Mouse (Mus musculus) adrenal gland, adult 18-20 months (tissue): ENCODE results near the gene Igf2. TPM values are rescaled to one million over a fixed set of nuclear protein-coding genes. Genes with fewer than 3 reads are reported as not detected.
A peak's percentile ranks its signal among the peaks of the same experiment; 100 is the strongest.

ENCODE experiments used
- DNase-seq, 2 experiments: peaks; one replicate each; pipeline ENCODE4 v3.0.0; 2021 to 2022; ENCODE audit warnings: low spot score in 2 of 2
- long read RNA-seq, 2 experiments: library from polyadenylated mRNA; stranded (forward); transcript quantifications; one replicate each; pipeline ENCODE4 v2.0.0; 2021
- total RNA-seq, 2 experiments: library from RNA; stranded (reverse); gene quantifications; 1 replicate in 1 of 2; 2 replicates in 1 of 2; pipeline ENCODE4 v1.2.3; 2021

The Igf2 gene
- total RNA-seq = 10 to 100 TPM; 15.2 to 22.1 TPM
- long read RNA-seq, experiment 1, partial matches to known transcripts = 1 of 1 reads
- long read RNA-seq, experiment 1, other reads (novel, unspliced or antisense) = 0 of 1 reads
- long read RNA-seq, experiment 2, partial matches to known transcripts = 1 of 1 reads
- long read RNA-seq, experiment 2, other reads (novel, unspliced or antisense) = 0 of 1 reads

DNA sequence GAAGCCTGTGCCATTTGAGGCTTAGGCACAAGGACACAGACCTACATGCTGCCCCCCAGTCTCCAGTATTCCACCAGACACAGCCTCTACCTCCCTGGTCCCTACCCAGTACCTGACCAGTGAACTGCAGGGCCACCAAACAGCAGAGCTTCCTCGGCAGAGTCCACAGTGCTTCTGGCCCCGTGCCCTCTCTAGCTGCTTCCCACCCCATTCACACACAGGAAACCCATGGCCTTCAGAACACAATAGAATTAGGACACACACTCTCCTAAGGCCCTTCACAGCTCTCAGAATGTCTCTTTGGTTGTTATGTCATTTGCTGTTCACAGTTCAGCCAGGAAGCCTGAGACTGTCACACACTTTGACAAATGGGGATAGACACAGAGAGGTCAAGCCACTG is at the start of gene Igf2:
TSS of gene Igf2 (minus strand) at position 158 of the 400 bp plus-strand sequence.
- no peak for DNase-seq

GRCm38 (mm10) chr7:142714783-142715498 is 48.3 kb upstream of the Igf2 start:
- DNase-seq = peak; percentile 30 to 34

GRCm38 (mm10) chr7:142706873-142707272 is 40.3 kb upstream of the Igf2 start:
- DNase-seq = no peak

GRCm38 (mm10) chr7:142699334-142699860 is 32.8 kb upstream of the Igf2 start:
- DNase-seq = no peak

DNA sequence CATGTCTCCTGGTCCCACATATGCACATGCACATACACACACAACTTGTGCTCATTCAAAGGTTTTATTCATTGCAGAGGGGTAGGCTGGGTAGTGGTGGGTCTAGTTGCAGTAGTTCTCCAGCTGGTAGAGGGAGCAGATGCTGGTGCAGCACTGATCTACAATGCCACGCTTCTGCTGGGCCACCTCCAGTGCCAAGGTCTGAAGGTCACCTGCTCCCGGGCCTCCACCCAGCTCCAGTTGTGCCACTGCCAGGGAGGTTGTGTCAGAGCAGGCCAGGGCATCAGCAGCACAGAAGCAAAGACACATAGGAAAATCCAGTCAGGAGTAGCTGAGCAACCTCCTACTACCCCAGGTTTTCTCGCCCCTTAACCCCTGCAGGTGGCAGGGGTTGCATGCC is 12.0 kb upstream of the Igf2 start:
- DNase-seq = no peak

- DNase-seq = peak in 1 of 2 experiments; percentile 49
Measured at GRCm38 (mm10) chr7:142675644-142676043, 9.0 kb upstream of the Igf2 start.

DNA sequence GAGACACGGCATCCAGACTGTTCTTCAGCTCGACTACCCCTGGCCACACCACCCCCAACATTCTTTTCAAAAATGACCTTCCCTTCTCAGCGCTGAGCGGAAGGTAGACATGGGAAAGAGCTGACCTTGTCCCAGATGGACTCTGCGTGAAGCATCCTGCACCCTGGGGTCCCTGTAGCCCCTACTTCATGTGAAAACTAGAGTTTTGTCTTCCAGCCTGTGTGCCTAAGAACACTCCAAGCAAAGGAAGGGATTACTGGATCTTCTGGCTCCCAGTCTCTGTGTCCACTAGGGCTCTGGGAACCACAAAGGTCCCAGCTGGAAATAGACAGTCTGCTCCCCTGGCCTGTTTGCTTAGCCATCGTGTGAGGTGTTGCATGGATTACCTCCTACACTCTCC is 8.5 kb upstream of the Igf2 start:
- no peak for DNase-seq

DNA sequence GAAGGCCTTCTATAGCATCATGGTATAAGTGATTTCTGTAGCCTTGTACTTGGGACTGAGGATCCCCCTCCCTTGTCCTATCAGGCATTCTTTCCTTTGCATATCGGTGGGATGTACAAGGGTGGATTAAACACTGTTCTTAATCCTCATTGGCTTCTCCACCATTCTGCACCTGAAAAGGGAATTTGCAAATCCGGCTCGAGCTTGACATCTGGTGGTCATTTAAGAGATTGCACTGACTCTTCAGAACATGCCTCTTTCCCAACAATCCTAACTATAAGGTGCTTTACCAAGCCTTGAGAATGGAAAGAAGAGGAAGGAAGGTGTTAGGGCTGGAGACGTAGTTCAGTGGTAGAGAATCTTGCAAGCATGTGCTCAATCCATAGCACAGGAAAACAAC is 5.5 kb upstream of the Igf2 start:
- peak in 1 of 2 experiments; percentile 42 for DNase-seq

GRCm38 (mm10) chr7:142671067-142671466 is 4.5 kb upstream of the Igf2 start:
- DNase-seq = no peak

DNA sequence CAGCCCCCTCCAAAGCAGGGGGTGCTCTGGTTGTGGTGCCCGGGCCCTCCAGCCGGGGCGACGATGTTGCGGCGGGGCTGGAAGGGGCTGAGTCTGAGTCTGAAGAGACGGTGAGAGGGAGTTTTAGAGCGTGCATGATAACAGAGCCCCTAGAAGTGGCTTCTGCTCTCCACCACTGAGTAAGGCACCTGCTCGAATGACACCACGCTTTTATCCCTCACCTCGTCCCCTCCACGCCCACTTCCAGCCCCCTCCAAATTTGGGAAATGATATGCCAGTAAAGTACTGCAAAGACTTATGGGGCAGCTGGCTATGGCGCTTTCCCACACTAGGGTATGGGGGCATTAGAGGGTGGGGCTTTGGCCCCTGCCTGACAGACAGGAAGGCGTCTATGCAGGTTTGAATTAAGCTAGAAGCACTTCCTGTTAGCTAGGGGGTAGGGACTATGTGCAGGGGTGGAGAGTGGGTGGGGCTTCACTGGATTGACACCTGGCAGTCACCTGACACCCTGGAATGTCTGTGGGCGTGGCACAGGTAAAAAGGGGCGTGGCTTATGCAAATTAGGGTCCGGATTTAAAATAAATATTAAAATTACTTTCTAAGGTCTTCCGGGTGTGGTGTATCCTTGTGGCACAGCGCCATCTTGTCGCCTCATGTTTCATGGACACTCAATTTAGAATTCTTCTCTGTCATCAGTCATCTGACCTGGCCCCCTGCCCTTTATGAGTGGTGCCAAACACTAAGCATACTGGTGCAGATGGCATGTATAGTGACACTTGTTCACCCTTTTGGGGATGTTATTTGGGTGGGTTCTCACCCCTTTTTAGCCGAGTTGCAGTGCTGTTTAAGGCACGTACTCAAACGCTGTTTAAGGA is 3.4 kb upstream of the Igf2 start, which contains the start of gene Gm49394:
TSS of gene Gm49394 (minus strand) at position 192 of the 875 bp plus-strand sequence.
- no peak for DNase-seq

DNA sequence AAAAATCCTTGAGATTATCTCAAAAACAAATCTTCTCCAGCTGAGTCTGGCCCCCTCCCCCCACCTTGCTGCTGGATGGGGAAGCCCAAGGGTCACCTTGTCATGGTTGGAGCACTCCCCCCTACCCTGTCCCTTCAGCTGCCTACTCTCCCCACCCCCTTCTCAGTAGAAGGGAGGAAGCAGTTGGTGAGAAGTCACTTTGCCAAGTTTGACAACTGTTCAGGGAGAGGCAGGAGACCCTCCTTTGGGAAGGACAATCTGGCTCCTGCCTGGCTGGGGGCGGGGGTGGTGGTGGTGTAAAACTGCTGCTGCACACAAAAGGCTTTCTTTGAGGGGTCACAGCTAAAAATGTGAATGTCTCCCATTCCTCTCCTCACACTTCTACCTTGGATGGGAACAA is 1.7 kb upstream of the Igf2 start:
- no peak for DNase-seq

- no peak for DNase-seq
Measured at GRCm38 (mm10) chr7:142667521-142667920, 905 bp upstream of the Igf2 start.

GRCm38 (mm10) chr7:142666109-142666508 is 507 bp downstream of the Igf2 start:
- no peak for DNase-seq

DNA sequence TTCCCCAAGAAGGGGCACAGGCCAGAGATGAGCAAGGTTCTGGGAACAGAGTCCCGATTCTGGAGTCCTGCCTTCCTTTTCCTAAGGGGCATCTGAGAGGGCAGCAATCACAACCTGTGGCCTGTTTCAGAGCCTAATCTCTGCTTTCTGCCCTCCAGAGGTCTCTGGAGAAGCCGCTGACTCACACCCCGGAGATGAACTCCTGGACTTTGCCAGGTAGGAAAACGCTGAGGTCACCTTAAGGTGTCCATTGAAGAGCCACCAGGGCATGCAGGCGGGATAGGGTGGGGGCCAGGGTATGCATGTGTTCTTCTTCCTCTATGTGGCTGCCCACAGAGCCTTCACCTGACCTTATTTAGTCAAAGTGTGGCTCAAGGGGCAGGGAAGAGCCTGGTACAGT is 1.3 kb downstream of the Igf2 start:
- DNase-seq = no peak

GRCm38 (mm10) chr7:142664465-142665029 is 2.1 kb downstream of the Igf2 start:
- DNase-seq = no peak

DNA sequence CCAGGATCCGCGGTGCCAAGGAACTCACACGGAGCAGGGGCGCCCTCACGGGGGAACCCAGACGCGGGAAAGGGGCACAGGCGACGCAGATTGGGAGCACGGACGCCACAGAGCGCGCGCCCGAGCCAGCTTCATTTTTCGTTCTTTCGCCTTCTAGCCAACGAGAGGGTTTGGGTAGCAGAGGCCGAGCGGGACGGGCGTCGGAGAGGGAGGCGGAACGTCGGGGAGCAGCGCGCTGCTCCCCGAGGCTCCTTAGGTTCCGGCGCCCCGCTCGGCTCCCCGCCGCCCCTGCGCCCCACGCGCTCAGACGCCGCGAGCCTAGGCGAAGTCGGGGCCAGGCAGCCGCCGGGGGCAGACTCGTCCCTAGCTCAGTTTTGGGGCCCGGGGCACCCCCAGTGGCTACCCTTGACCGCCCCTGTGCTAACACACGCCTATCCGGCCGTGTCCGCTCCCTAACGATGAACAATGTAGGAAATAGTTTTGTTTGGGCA is 2.6 kb downstream of the Igf2 start:
- DNase-seq = no peak

DNA sequence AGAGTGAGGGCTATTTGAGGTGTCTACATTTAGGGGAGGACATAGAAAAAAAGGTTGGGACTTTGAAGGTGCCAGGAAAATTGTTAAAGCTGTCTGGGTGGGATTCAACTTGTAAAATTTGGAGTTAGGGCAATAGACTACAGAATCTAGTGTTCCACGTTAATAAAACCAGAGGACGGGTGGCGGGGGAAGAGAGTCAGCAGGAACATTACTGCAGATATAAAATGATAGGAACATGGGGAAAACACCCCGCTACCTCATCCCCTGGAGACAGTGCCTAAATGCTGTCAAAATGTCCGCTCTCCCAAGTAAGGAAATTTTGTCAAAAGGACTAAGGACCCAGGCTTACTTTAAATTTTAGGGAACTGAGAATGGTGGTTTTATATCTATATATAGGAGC is 3.5 kb downstream of the Igf2 start:
- DNase-seq = no peak

DNA sequence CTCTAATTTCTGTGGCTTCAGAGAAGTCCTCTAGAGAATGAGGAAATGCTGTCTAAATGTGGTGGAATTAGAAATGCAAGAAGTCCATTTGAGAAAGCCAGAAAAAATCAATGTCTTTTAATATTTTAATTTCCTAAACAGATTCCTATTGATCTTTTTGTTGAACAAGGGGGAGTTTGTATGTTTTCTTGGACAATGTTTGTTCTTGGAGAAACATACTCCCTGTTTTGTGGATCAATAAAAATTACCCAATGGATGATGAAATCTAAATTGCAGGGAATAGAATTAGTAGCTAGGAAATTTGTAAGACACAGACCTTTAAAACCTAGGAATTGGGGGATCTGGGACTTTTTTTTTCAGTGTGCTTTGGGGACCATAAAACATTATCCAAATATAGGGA is 4.8 kb downstream of the Igf2 start:
- DNase-seq = no peak

DNA sequence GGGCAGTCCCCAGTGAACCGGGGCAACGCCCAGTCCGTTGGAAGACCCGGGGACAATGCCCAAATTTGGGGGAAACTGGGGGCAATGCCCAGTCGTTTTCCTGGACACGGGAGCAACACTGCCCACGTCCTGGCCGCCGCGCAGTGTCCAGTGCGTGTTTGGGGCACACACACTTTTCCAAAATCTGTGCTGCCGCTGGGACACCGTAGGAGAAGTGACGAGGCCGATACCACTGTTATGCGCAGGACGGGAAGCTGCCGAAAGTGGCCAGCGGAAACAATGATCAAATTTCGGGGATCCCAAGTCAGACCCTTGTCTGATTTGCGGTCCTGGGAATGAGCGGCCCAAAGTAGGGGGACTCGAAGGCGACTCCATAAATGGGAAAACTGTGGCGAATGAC is 5.6 kb downstream of the Igf2 start:
- DNase-seq = no peak

GRCm38 (mm10) chr7:142660651-142660945 is 6.0 kb downstream of the Igf2 start:
- no peak for DNase-seq
